Mouse (Mus musculus) spleen, postnatal 10 days (tissue): ENCODE data around the gene Nmt1.
A peak's percentile ranks its signal among the peaks of the same experiment; 100 is the strongest.

Source experiments
- DNase-seq, 2 experiments: peaks; one replicate each; pipeline ENCODE4 v3.0.0; 2021 to 2022; ENCODE audit warnings: low spot score in 2 of 2

Nmt1 gene

GRCm38 (mm10) chr11:103106386-103106785, 78.4 kb downstream of the Nmt1 start:
- no peak for DNase-seq

DNA sequence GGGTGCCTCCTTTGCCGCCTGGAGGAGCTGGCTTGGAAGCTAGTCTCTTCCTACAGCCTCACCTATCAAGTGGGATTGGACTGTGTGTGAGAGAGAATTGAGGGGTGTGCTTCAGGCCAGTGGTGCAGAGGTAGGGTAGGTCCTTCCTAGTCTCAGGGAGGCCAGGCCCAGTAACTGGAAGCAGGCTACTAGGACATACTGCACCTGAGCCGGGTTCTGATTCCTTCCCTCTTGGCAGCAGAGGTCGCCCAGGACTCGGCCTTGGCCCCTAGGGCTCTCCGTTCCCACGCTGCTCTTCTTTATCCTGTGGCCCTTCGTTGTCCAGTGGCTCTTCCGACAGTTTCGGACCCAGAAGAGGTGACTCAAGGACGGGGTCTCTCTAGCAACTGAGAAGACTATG, 83.3 kb downstream of the Nmt1 start:
- no peak for DNase-seq

GRCm38 (mm10) chr11:103111881-103112551, 84.0 kb downstream of the Nmt1 start:
- DNase-seq: no peak

DNA sequence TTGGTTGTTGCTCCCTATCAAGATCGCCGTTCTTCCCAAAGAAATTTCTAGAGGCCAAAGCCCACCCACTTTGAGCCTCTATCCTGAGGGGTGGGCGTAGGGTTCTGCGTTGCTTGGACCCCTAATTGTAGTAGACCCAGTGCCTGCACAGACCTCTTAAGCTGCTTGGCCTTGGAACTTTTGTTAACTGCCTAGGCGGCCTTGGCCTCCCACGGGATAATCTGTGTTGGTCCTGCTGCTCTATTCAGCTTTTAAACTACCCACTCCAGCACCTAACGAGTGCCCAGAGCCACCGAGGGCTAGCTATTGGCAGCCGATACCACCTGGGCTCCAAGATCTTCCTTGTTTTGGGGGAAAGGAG, 84.5 kb downstream of the Nmt1 start:
- DNase-seq: no peak

- no peak for DNase-seq
Measured at GRCm38 (mm10) chr11:103113005-103113404, 85.0 kb downstream of the Nmt1 start.

GRCm38 (mm10) chr11:103113771-103114170, 85.8 kb downstream of the Nmt1 start:
- DNase-seq: no peak

DNA sequence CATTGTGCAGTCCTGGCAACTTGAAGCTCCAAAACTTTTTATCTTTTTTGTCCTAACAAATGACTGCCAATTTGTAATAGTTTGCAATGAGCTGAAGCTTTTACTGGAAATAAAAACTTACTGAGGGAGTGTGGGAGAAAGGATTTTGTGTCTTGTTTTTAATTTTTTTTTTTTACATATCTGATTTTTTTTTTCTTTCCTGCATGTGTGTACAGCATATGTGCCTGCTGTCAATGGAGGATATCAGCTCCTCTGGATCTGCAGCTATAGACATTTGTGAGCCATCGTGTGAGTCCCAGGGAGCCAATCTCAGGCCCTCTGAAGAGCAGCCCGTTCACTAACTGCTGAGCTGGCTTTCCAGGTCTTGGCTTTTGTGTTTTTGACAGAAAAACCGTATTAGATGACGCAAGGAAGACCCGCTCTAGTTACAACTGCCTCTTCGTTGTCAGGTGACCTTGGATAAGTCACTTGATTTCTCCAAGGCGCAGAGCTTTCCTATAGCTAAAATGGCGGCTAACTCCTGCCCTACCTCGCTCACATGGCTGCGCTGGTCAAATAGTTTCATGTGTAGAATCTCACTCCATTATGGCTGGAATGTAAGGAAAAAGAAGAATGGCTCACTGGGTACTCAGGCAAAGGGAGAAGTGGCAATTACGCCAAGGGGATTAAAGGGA, 86.4 kb downstream of the Nmt1 start:
- peak in 1 of 2 experiments; percentile 14 for DNase-seq

- DNase-seq: peak; percentile 83 to 85
Measured at GRCm38 (mm10) chr11:103115163-103116007, 87.4 kb downstream of the Nmt1 start.

- DNase-seq: peak; percentile 100
Measured at GRCm38 (mm10) chr11:103116008-103116818, 88.2 kb downstream of the Nmt1 start, which contains the start of gene Hexim1. Gene Hexim1, plus strand, starts transcription at chr11:103116231.

GRCm38 (mm10) chr11:103116959-103117590, 89.1 kb downstream of the Nmt1 start:
- DNase-seq: peak; percentile 85 to 86

DNA sequence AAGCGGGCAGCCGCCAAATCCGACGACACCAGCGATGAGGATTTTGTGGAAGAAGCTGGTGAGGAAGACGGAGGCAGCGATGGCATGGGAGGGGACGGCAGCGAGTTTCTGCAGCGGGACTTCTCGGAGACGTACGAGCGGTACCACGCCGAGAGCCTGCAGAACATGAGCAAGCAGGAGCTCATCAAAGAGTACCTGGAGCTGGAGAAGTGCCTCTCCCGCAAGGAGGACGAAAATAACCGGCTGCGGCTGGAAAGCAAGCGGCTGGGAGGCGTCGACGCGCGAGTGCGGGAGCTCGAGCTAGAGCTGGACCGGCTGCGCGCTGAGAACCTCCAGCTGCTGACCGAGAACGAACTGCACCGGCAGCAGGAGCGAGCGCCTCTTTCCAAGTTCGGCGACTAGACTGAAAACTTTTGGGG, 89.6 kb downstream of the Nmt1 start:
- peak in 1 of 2 experiments; percentile 63 for DNase-seq
